Mouse (Mus musculus): Measurements from ENCODE around the gene Slc47a1. TPM values are rescaled to one million over a fixed set of nuclear protein-coding genes. Genes with fewer than 3 reads are reported as not detected.

Gene Slc47a1
- polyA plus RNA-seq, 2 experiments = 6.2 to 7.5 TPM

DNA sequence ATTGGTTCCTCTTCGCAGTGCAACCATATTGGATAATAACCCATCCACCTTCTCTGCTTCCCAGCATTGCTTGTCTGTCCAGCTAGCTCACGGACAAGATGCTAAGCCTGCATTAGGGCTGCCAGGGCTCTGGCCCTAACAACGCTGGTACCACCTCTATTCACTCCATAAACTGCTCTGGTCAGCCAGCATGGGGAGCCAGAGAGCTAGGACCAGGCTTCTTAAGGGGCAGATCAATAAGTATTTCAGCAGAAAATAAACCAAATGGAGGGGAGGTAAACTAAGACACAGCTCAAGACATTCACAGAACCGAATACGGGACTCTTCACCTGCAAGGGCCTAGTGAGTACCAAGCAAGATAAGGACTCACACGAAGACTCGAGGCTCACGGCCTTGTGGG is 32.0 kb downstream of the Slc47a1 start:
- Histone ChIP-seq H3K27me3 (ENCODE audit: control insufficient read depth, insufficient read depth, low read length) (peaks cover 27% of the 10 kb centered on the region), H3K4me3 (ENCODE audit: insufficient read depth in 1 of 2, low read depth in 2 of 2, low read length in 2 of 2) (no peak overlapping the region), H3K9ac (replicated peaks) (no peak overlapping the region), H3K9me3 (ENCODE audit: control insufficient read depth, low read length) (no peaks in the 10 kb centered on the region), H3K36me3 (replicated peaks; ENCODE audit: control insufficient read depth, insufficient read depth, low read depth) (no peaks in the 10 kb centered on the region), H3K4me1 (replicated peaks; ENCODE audit: control insufficient read depth in 2 of 2, insufficient read depth in 2 of 2, low read length in 1 of 2) (no peaks in the 10 kb centered on the region), H3K4me2 (ENCODE audit: low read depth) (no peak overlapping the region), H3K27ac (no peak overlapping the region)
- TF ChIP-seq EP300 (IDR thresholded peaks at IDR 0.05; ENCODE audit: low read depth) (no peak), CTCF (IDR thresholded peaks at IDR 0.05; ENCODE audit: low read depth) (0 out of 2 replicates have a peak, but pooled peaks have one; percentile 13)
- WGBS (ENCODE audit: insufficient replicate concordance) = 42% methylated on average over 8 of the region's 8 CpGs
- no peak for DNase-seq (ENCODE audit: low read depth in 3 of 3, low spot score in 3 of 3)
- no peak for ATAC-seq (ENCODE audit: insufficient read depth)

GRCm38 (mm10) chr11:61342505-61343420 is 35.4 kb downstream of the Slc47a1 start, which contains the start of gene Slc47a2:
Gene Slc47a2, minus strand, starts transcription at chr11:61342860.
- H3K9ac ChIP-seq (replicated peaks) = no peak within 1 kb of the TSS

DNA sequence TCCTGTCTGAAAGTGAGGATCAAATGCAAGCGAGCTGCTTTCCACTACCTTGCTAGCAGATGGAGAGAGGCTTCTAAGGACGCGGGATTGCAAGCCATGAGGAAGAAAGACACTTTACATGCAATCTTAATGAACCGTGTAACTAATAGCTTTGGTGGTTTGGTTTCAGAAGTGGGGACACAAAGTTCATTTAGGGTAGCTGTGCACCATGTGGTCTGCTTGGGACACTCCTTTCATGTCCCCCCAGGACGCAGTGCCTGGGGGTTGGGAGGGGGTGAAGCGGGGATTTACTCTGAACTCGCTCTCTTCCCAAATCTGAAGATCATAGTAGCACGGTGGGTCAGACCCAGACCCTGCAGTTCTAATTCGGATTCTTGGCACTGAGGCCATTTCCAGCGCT is 36.2 kb downstream of the Slc47a1 start:
- DNase-seq (ENCODE audit: low read depth in 3 of 3, low spot score in 3 of 3) (no peak), ATAC-seq (ENCODE audit: insufficient read depth) (no peak)
- Histone ChIP-seq H3K4me1 (replicated peaks; ENCODE audit: control insufficient read depth in 2 of 2, insufficient read depth in 2 of 2, low read length in 1 of 2) (no peaks in the 10 kb centered on the region), H3K27me3 (ENCODE audit: control insufficient read depth, insufficient read depth, low read length) (peaks cover 28% of the 10 kb centered on the region), H3K4me2 (ENCODE audit: low read depth) (no peak overlapping the region), H3K36me3 (replicated peaks; ENCODE audit: control insufficient read depth, insufficient read depth, low read depth) (no peaks in the 10 kb centered on the region), H3K4me3 (ENCODE audit: insufficient read depth in 1 of 2, low read depth in 2 of 2, low read length in 2 of 2) (no peak overlapping the region), H3K9me3 (ENCODE audit: control insufficient read depth, low read length) (no peaks in the 10 kb centered on the region), H3K27ac (no peak overlapping the region), H3K9ac (replicated peaks) (no peak overlapping the region)
- WGBS (ENCODE audit: insufficient replicate concordance) = 19% methylated on average over 10 of the region's 10 CpGs
- TF ChIP-seq EP300 (IDR thresholded peaks at IDR 0.05; ENCODE audit: low read depth) (no peak), CTCF (IDR thresholded peaks at IDR 0.05; ENCODE audit: low read depth) (no peak)

More at GRCm38 (mm10) chr11:61342505-61343420, 35.4 kb downstream of the Slc47a1 start, which contains the start of gene Slc47a2:
- ATAC-seq (ENCODE audit: insufficient read depth) (no peak), DNase-seq (ENCODE audit: low read depth in 3 of 3, low spot score in 3 of 3) (no peak)
- no peaks in the 10 kb centered on the region for H3K36me3 ChIP-seq (replicated peaks; ENCODE audit: control insufficient read depth, insufficient read depth, low read depth)
- no peaks in the 10 kb centered on the region for H3K4me1 ChIP-seq (replicated peaks; ENCODE audit: control insufficient read depth in 2 of 2, insufficient read depth in 2 of 2, low read length in 1 of 2)
- H3K4me3 ChIP-seq (ENCODE audit: insufficient read depth in 1 of 2, low read depth in 2 of 2, low read length in 2 of 2) = peak within 1 kb of the TSS in 1 of 2 experiments; percentile 15; a peak in 1 of 4 replicates
- WGBS (ENCODE audit: insufficient replicate concordance) = 5% methylated on average over 58 of the region's 61 CpGs
- H3K9me3 ChIP-seq (ENCODE audit: control insufficient read depth, low read length) = no peaks in the 10 kb centered on the region
- TF ChIP-seq CTCF (IDR thresholded peaks at IDR 0.05; ENCODE audit: low read depth) (peak; percentile 39), EP300 (IDR thresholded peaks at IDR 0.05; ENCODE audit: low read depth) (no peak)
- H3K27ac ChIP-seq = no peak within 1 kb of the TSS
- peaks cover 28% of the 10 kb centered on the region for H3K27me3 ChIP-seq (ENCODE audit: control insufficient read depth, insufficient read depth, low read length)
- H3K4me2 ChIP-seq (ENCODE audit: low read depth) = peak within 1 kb of the TSS; percentile 43

GRCm38 (mm10) chr11:61341233-61341632 is 36.9 kb downstream of the Slc47a1 start:
- no peak for ATAC-seq (ENCODE audit: insufficient read depth)
- Histone ChIP-seq H3K4me2 (ENCODE audit: low read depth) (no peak overlapping the region), H3K4me3 (ENCODE audit: insufficient read depth in 1 of 2, low read depth in 2 of 2, low read length in 2 of 2) (no peak overlapping the region), H3K4me1 (replicated peaks; ENCODE audit: control insufficient read depth in 2 of 2, insufficient read depth in 2 of 2, low read length in 1 of 2) (no peaks in the 10 kb centered on the region), H3K27ac (no peak overlapping the region), H3K9ac (replicated peaks) (no peak overlapping the region), H3K9me3 (ENCODE audit: control insufficient read depth, low read length) (no peaks in the 10 kb centered on the region), H3K27me3 (ENCODE audit: control insufficient read depth, insufficient read depth, low read length) (peaks cover 28% of the 10 kb centered on the region), H3K36me3 (replicated peaks; ENCODE audit: control insufficient read depth, insufficient read depth, low read depth) (no peaks in the 10 kb centered on the region)
- TF ChIP-seq CTCF (IDR thresholded peaks at IDR 0.05; ENCODE audit: low read depth) (no peak), EP300 (IDR thresholded peaks at IDR 0.05; ENCODE audit: low read depth) (no peak)
- no peak for DNase-seq (ENCODE audit: low read depth in 3 of 3, low spot score in 3 of 3)
- WGBS (ENCODE audit: insufficient replicate concordance) = 58% methylated on average over 4 of the region's 4 CpGs

DNA sequence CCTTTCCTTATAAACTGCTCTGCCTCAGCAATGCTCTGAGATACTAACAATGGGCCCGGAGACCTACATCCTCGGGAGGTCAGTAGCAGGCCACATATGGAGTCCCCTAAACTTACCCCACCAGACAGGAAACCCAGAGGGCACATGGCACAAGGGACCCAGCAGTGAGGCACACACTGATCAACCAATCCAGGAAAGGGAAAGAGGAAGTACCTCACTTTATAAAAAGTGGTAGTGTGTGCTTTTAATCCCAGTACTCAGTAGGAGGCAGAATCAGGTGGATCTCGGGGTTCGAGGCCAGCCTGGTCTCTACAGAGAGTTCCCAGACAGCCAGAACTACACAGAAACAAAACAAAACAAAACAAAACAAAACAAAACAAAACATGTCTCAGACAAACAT is 37.8 kb downstream of the Slc47a1 start:
- 51% methylated on average over 4 of the region's 4 CpGs for WGBS (ENCODE audit: insufficient replicate concordance)

More for the DNA sequence above, 37.8 kb downstream of the Slc47a1 start:
- no peak overlapping the region for H3K27ac ChIP-seq
- no peaks in the 10 kb centered on the region for H3K4me1 ChIP-seq (replicated peaks; ENCODE audit: control insufficient read depth in 2 of 2, insufficient read depth in 2 of 2, low read length in 1 of 2)
- ATAC-seq (ENCODE audit: insufficient read depth) (no peak), DNase-seq (ENCODE audit: low read depth in 3 of 3, low spot score in 3 of 3) (no peak)
- H3K9ac ChIP-seq (replicated peaks) = no peak overlapping the region
- TF ChIP-seq CTCF (IDR thresholded peaks at IDR 0.05; ENCODE audit: low read depth) (no peak), EP300 (IDR thresholded peaks at IDR 0.05; ENCODE audit: low read depth) (no peak)
- H3K4me3 ChIP-seq (ENCODE audit: insufficient read depth in 1 of 2, low read depth in 2 of 2, low read length in 2 of 2) = no peak overlapping the region
- no peak overlapping the region for H3K4me2 ChIP-seq (ENCODE audit: low read depth)
- peaks cover 28% of the 10 kb centered on the region for H3K27me3 ChIP-seq (ENCODE audit: control insufficient read depth, insufficient read depth, low read length)
- H3K9me3 ChIP-seq (ENCODE audit: control insufficient read depth, low read length) = no peaks in the 10 kb centered on the region
- no peaks in the 10 kb centered on the region for H3K36me3 ChIP-seq (replicated peaks; ENCODE audit: control insufficient read depth, insufficient read depth, low read depth)

Measured in liver, embryonic 14.5 days (tissue).